Comparison of ENCODE assay signal across 30 mouse cellular contexts in the genomic region with DNA sequence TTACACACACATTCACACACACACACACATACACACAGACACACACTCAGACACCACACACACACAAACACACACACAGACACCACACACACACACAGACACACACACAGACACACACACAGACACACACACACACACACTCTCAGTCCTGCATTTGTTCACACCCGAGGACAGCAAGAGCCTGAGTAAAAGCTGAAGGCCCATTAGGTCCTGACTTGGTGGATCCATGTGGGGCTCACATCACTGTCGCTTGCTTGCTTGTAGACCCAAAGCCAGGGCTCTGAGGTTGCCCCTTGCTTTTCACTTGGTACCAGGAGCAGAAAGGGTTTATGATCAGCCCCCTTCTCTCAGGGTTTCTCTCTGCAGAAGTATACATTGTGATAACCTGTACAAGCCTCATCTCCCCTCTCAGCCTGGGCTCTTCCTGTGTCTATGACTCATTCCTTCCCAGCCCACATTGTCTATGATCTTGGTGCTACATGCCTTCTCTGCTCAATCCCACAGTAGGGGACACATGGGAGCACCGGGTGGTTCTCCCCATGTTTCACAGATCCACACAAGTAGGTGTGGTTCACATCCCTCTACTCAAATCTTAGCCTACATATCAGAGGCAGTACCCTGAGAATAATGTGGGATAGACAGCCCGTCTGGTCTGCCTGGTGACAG.
"Had no signal": no experiment of that assay in that cellular context is flagged by ENCODE, and none has a peak within 500 bp of the region (broad histone marks: within the 10 kb centered on the region; RNA-seq: fewer than 3 reads in every experiment).

No protein-coding gene starts in this region.

- H3K4me1 ChIP-seq: limb, embryonic 10.5 days; limb, embryonic 12.5 days; limb, embryonic 13.5 days; limb, embryonic 15.5 days; liver, embryonic 12.5 days; liver, embryonic 13.5 days; liver, embryonic 15.5 days; lung, embryonic 15.5 days; megakaryocyte, embryonic 14.5 days; midbrain, embryonic 10.5 days; midbrain, embryonic 12.5 days; midbrain, embryonic 13.5 days; midbrain, embryonic 15.5 days; neural tube, embryonic 12.5 days; neural tube, embryonic 13.5 days had no signal

- ATAC-seq: liver, embryonic 12.5 days; liver, postnatal 0 days; lung, postnatal 0 days; midbrain, embryonic 13.5 days; midbrain, embryonic 15.5 days; midbrain, embryonic 16.5 days had no signal

- H3K27me3 ChIP-seq: limb, embryonic 12.5 days; limb, embryonic 13.5 days; limb, embryonic 15.5 days; liver, embryonic 12.5 days; liver, embryonic 13.5 days; liver, embryonic 15.5 days; lung, embryonic 15.5 days; megakaryocyte, embryonic 14.5 days; midbrain, embryonic 13.5 days; midbrain, embryonic 15.5 days; neural tube, embryonic 12.5 days; neural tube, embryonic 13.5 days had no signal

- H3K27ac ChIP-seq: limb, embryonic 10.5 days; limb, embryonic 12.5 days; limb, embryonic 13.5 days; limb, embryonic 15.5 days; liver, embryonic 12.5 days; liver, embryonic 13.5 days; liver, embryonic 14.5 days; liver, embryonic 15.5 days; lung, embryonic 15.5 days; macrophage; midbrain, embryonic 10.5 days; midbrain, embryonic 12.5 days; midbrain, embryonic 13.5 days; midbrain, embryonic 15.5 days; neural tube, embryonic 12.5 days; neural tube, embryonic 13.5 days had no signal

- H3K36me3 ChIP-seq: limb, embryonic 10.5 days; limb, embryonic 12.5 days; limb, embryonic 13.5 days; limb, embryonic 15.5 days; liver, embryonic 12.5 days; liver, embryonic 13.5 days; liver, embryonic 15.5 days; lung, embryonic 15.5 days; midbrain, embryonic 10.5 days; midbrain, embryonic 12.5 days; midbrain, embryonic 13.5 days; midbrain, embryonic 15.5 days; neural tube, embryonic 12.5 days; neural tube, embryonic 13.5 days had no signal

- H3K9me3 ChIP-seq: limb, embryonic 10.5 days; limb, embryonic 12.5 days; limb, embryonic 13.5 days; limb, embryonic 15.5 days; liver, embryonic 13.5 days; liver, embryonic 15.5 days; lung, embryonic 15.5 days; midbrain, embryonic 10.5 days; midbrain, embryonic 12.5 days; midbrain, embryonic 13.5 days; midbrain, embryonic 15.5 days; neural tube, embryonic 12.5 days; neural tube, embryonic 13.5 days had no signal

- H3K9ac ChIP-seq: limb, embryonic 12.5 days; limb, embryonic 13.5 days; limb, embryonic 15.5 days; liver, embryonic 12.5 days; liver, embryonic 13.5 days; liver, embryonic 14.5 days; liver, embryonic 15.5 days; liver, postnatal 0 days; lung, embryonic 14.5 days; lung, embryonic 15.5 days; midbrain, embryonic 12.5 days; midbrain, embryonic 13.5 days; midbrain, embryonic 15.5 days; neural tube, embryonic 12.5 days; neural tube, embryonic 13.5 days had no signal

- H3K4me3 ChIP-seq: limb, embryonic 10.5 days; limb, embryonic 12.5 days; limb, embryonic 13.5 days; limb, embryonic 15.5 days; liver, embryonic 12.5 days; liver, embryonic 13.5 days; liver, embryonic 15.5 days; lung, embryonic 15.5 days; megakaryocyte, embryonic 14.5 days; midbrain, embryonic 10.5 days; midbrain, embryonic 12.5 days; midbrain, embryonic 13.5 days; midbrain, embryonic 15.5 days; myocyte; neural tube, embryonic 12.5 days; neural tube, embryonic 13.5 days had no signal

- H3K4me2 ChIP-seq: limb, embryonic 12.5 days; limb, embryonic 13.5 days; limb, embryonic 15.5 days; liver, embryonic 11.5 days; liver, embryonic 12.5 days; liver, embryonic 13.5 days; liver, embryonic 15.5 days; lung, embryonic 14.5 days; lung, embryonic 15.5 days; midbrain, embryonic 12.5 days; midbrain, embryonic 13.5 days; midbrain, embryonic 15.5 days; neural tube, embryonic 12.5 days; neural tube, embryonic 13.5 days had no signal

- DNase-seq: left cerebral cortex, postnatal 4 days; liver; liver, embryonic 13.5 days; liver, postnatal 0 days; lung, adult 18-20 months; lung, adult 2 months; lung, embryonic 14.5 days; lung, postnatal 14 days; lung, postnatal 36 days; lung, postnatal 4 days had no signal
